Mouse (Mus musculus): ENCODE measurements around the gene Zfp866. TPM values are rescaled to one million over a fixed set of nuclear protein-coding genes. Genes with fewer than 3 reads are reported as not detected.

The Zfp866 gene
- total and polyA plus RNA-seq, 3 experiments, result 11.7 to 12.3 TPM; not detected in 1

GRCm38 (mm10) chr8:69752437-69752836 is 38.5 kb downstream of the Zfp866 start:
- TF ChIP-seq TAL1 (IDR thresholded peaks at IDR 0.05; ENCODE audit: low read length), result 0 out of 2 replicates have a peak, but pooled peaks have one; percentile 21
- TF ChIP-seq MYB (IDR thresholded peaks at IDR 0.05; ENCODE audit: low read depth, low read length), result no peak
- TF ChIP-seq GATA1 (IDR thresholded peaks at IDR 0.05; ENCODE audit: low read depth, low read length), result peak; percentile 57
- TF ChIP-seq EP300 (IDR thresholded peaks at IDR 0.05; ENCODE audit: low read depth in 1 of 2, low read length in 2 of 2), result peak; percentile 25 to 70; a peak in 2 of 4 replicates
- no peak for TF ChIP-seq KAT2A (conservative IDR thresholded peaks at IDR 0.05; ENCODE audit: low read depth, low read length)
- peak; percentile 72 for TF ChIP-seq TCF12 (IDR thresholded peaks at IDR 0.05; ENCODE audit: low read depth, low read length)
- TF ChIP-seq MXI1 (IDR thresholded peaks at IDR 0.05; ENCODE audit: low read depth, low read length), result 0 out of 2 replicates have a peak, but pooled peaks have one; percentile 16
- TF ChIP-seq ETS1 (IDR thresholded peaks at IDR 0.05; ENCODE audit: low read depth, low read length), result peak; percentile 35; the same call in 1 of the 2 replicates
- H3K79me2 ChIP-seq (ENCODE audit: control insufficient read depth, insufficient read depth, low read length, poor library complexity), result peaks cover 2% of the 10 kb centered on the region; the same call in 1 of the 2 replicates
- no peak overlapping the region; the same call in 1 of the 2 replicates for H3K27ac ChIP-seq (ENCODE audit: control insufficient read depth, low read depth, low read length)
- peaks cover 9 to 13% of the 10 kb centered on the region in 2 experiments for H3K4me1 ChIP-seq (ENCODE audit: control insufficient read depth in 1 of 2, insufficient read depth in 2 of 2, low read length in 2 of 2)
- H3K36me3 ChIP-seq (ENCODE audit: control insufficient read depth in 1 of 2, insufficient read depth in 2 of 2, low read length in 2 of 2), result peaks cover 0 to 10% of the 10 kb centered on the region in 2 experiments; a peak in 2 of 4 replicates
- DNase-seq (ENCODE audit: low read depth, low spot score), result peak; percentile 46
- H3K9me3 ChIP-seq (replicated peaks; ENCODE audit: insufficient read depth, low read length), result no peaks in the 10 kb centered on the region
- no peaks in the 10 kb centered on the region for H3K27me3 ChIP-seq (ENCODE audit: control insufficient read depth in 1 of 2, insufficient read depth in 2 of 2, low read length in 2 of 2)
- no peak overlapping the region for H3K4me3 ChIP-seq (ENCODE audit: control insufficient read depth in 1 of 2, insufficient read depth in 1 of 2, low read depth in 2 of 2, low read length in 2 of 2)
- no peak overlapping the region for H3K9ac ChIP-seq (ENCODE audit: control insufficient read depth, low read depth, low read length, poor library complexity, severe bottlenecking)

DNA sequence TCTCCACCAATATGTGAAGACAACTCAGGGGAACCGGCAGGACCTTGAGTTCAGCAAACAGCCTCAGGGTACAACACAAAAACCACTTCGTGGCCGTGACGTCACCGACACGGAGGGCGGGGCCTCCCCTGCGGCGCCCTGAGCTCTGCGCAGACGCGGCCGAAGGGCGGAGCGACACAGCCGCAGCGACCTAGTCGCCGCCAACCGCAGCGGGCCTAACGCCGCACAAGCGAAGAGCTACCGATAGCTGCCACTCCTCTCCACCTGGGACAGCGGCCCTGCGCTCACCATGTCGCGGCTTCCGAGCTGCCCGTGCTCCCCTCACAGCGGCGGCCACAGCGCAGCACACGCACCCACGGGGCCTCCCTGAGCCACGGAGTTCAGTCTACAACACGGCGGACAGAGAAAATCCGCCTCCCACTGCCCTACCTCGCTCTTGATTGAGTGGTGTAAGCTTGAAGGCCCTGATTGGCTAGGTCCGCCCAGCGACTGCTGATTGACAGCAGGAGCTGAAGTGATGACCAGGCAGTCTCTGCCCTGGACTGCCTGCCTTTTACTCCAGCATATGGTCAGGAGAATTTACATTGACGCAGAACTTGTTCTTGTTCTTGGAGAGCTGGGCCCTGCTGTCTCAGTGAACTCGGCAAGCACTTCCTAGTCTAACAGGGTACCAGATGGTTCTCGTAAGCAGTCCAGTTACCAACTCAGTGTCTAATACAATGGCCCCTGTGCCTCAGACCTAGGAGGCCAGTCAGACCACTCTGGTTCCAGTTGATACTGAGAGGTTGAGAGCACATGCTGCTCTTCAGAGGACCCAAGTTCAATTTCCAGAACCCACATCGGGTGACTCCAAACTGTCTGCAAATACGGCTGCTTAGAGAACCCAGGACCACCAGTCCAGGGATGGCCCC is 41.2 kb downstream of the Zfp866 start, which contains the start of gene Zfp963:
Zfp963 (minus strand) TSS at position 427 of the 911 bp plus-strand sequence.
- TF ChIP-seq HCFC1 (IDR thresholded peaks at IDR 0.05; ENCODE audit: low read depth, low read length), result peak; percentile 76
- TF ChIP-seq MAFK (IDR thresholded peaks at IDR 0.05; ENCODE audit: borderline replicate concordance, low read depth, low read length), result 0 out of 2 replicates have a peak, but pooled peaks have one; percentile 47
- peak; percentile 79 for TF ChIP-seq SIN3A (IDR thresholded peaks at IDR 0.05; ENCODE audit: low read length)
- TF ChIP-seq MXI1 (IDR thresholded peaks at IDR 0.05; ENCODE audit: low read depth, low read length), result peak; percentile 65; the same call in 1 of the 2 replicates
- TF ChIP-seq GABPA (IDR thresholded peaks at IDR 0.05; ENCODE audit: low read depth, low read length), result 0 out of 2 replicates have a peak, but pooled peaks have one; percentile 32
- TF ChIP-seq POLR2AphosphoS5 (IDR thresholded peaks at IDR 0.05; ENCODE audit: borderline replicate concordance, low read depth, low read length), result peak; percentile 89; the same call in 1 of the 2 replicates
- TF ChIP-seq NRF1 (IDR thresholded peaks at IDR 0.05; ENCODE audit: insufficient read depth, low read depth, low read length, poor library complexity, severe bottlenecking), result peak; percentile 87
- TF ChIP-seq ZMIZ1 (IDR thresholded peaks at IDR 0.05; ENCODE audit: low read depth, low read length), result peak; percentile 97
- TF ChIP-seq MAZ (IDR thresholded peaks at IDR 0.05; ENCODE audit: low read depth, low read length), result peak; percentile 61; the same call in 1 of the 2 replicates
- peak; percentile 98 to 99 for TF ChIP-seq POLR2A (IDR thresholded peaks at IDR 0.05; ENCODE audit: control insufficient read depth in 1 of 2, insufficient read depth in 1 of 2, low read depth in 1 of 2, low read length in 2 of 2, poor library complexity in 1 of 2)
- TF ChIP-seq NELFE (IDR thresholded peaks at IDR 0.05; ENCODE audit: low read depth, low read length), result peak; percentile 97
- no peak for TF ChIP-seq SMC3 (IDR thresholded peaks at IDR 0.05; ENCODE audit: low read depth, low read length)
- no peak; the same call in 1 of the 2 replicates for TF ChIP-seq KAT2A (conservative IDR thresholded peaks at IDR 0.05; ENCODE audit: low read depth, low read length)
- TF ChIP-seq ETS1 (IDR thresholded peaks at IDR 0.05; ENCODE audit: low read depth, low read length), result peak; percentile 52; the same call in 1 of the 2 replicates
- no peak for TF ChIP-seq JUND (IDR thresholded peaks at IDR 0.05; ENCODE audit: low read depth, low read length)
- TF ChIP-seq EP300 (IDR thresholded peaks at IDR 0.05; ENCODE audit: low read depth in 1 of 2, low read length in 2 of 2), result 0 out of 4 replicates have a peak, but pooled peaks of 1 of the 2 experiments have one; percentile 19
- peak; percentile 63; the same call in 1 of the 2 replicates for TF ChIP-seq TBP (IDR thresholded peaks at IDR 0.05; ENCODE audit: low read depth, low read length)
- TF ChIP-seq RCOR1 (IDR thresholded peaks at IDR 0.05; ENCODE audit: low read depth, low read length), result no peak
- TF ChIP-seq CTCF (IDR thresholded peaks at IDR 0.05 in 2 of 3, conservative IDR thresholded peaks at IDR 0.05 in 1 of 3; ENCODE audit: control insufficient read depth in 1 of 3, insufficient read depth in 1 of 3, low read depth in 2 of 3, low read length in 3 of 3, poor library complexity in 1 of 3, severe bottlenecking in 1 of 3), result no peak
- peak; percentile 99 for TF ChIP-seq POLR2AphosphoS2 (IDR thresholded peaks at IDR 0.05; ENCODE audit: low read length)
- TF ChIP-seq TCF12 (IDR thresholded peaks at IDR 0.05; ENCODE audit: low read depth, low read length), result peak; percentile 47; the same call in 1 of the 2 replicates
- peak; percentile 44; the same call in 1 of the 2 replicates for TF ChIP-seq MAX (IDR thresholded peaks at IDR 0.05; ENCODE audit: low read length)
- Histone ChIP-seq H3K79me2 (ENCODE audit: control insufficient read depth, insufficient read depth, low read length, poor library complexity) (peaks cover 2% of the 10 kb centered on the region; the same call in 1 of the 2 replicates), H3K9me3 (replicated peaks; ENCODE audit: insufficient read depth, low read length) (no peaks in the 10 kb centered on the region), H3K9ac (ENCODE audit: control insufficient read depth, low read depth, low read length, poor library complexity, severe bottlenecking) (peak within 1 kb of the TSS; percentile 98), H3K27ac (ENCODE audit: control insufficient read depth, low read depth, low read length) (peak within 1 kb of the TSS; percentile 92), H3K36me3 (ENCODE audit: control insufficient read depth in 1 of 2, insufficient read depth in 2 of 2, low read length in 2 of 2) (peaks cover 0 to 10% of the 10 kb centered on the region in 2 experiments; a peak in 2 of 4 replicates), H3K4me1 (ENCODE audit: control insufficient read depth in 1 of 2, insufficient read depth in 2 of 2, low read length in 2 of 2) (peaks cover 9 to 13% of the 10 kb centered on the region in 2 experiments), H3K27me3 (ENCODE audit: control insufficient read depth in 1 of 2, insufficient read depth in 2 of 2, low read length in 2 of 2) (no peaks in the 10 kb centered on the region), H3K4me3 (ENCODE audit: control insufficient read depth in 1 of 2, insufficient read depth in 1 of 2, low read depth in 2 of 2, low read length in 2 of 2) (peak within 1 kb of the TSS; percentile 83 to 97)
- peak; percentile 97 for DNase-seq (ENCODE audit: low read depth, low spot score)

All from MEL (cell line).